Mouse (Mus musculus): ENCODE results near the gene Pemt. TPM values are rescaled to one million over a fixed set of nuclear protein-coding genes. Genes with fewer than 3 reads are reported as not detected.

The Pemt gene
- polyA plus RNA-seq, 1 experiment: 15.8 TPM

DNA sequence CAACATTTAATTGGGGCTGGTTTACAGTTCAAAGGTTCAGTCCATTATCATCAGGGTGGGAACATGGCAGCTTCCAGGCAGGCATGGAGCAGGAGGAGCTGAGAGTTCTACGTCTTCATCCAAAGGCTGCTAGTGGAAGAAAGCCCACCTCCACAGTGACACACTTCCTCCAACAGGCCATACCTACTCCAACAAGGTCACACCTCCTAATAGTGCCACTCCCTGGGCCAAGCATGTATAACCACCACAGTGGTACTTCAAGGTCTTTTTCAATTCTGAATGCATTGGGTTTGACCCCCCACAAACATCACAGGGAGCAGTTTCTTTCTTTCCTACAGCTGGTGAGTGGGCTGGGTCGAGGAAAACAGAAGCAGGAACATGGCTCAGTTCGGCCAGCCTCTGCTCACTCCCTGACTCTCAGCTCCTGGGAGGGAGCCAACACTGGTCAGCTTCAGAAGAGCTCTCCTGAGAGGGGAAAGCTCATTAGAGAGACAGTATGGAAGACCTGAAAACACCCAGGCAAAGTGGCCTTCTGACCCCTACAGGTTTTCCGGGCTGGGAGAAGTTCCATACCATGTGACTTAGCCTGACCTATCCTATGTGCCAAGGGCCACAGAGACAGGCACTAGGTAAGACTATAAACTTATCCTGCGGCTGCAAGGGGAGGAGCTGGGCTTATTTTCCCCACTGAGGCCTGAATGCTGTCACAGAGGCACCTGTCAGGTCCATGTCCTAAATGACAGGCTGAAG, 44.9 kb downstream of the Pemt start:
- Histone ChIP-seq H3K27me3 (ENCODE audit: control insufficient read depth, insufficient read depth, insufficient read length) (no peaks in the 10 kb centered on the region), H3K36me3 (ENCODE audit: control insufficient read depth, insufficient read depth) (no peaks in the 10 kb centered on the region), H3K4me2 (ENCODE audit: low read depth) (no peak overlapping the region), H3K79me2 (ENCODE audit: control insufficient read depth, insufficient read depth) (no peaks in the 10 kb centered on the region), H3K4me3 (no peak overlapping the region), H3ac (ENCODE audit: control insufficient read depth, insufficient read length) (no peak overlapping the region)
- TF ChIP-seq TCF12 (IDR thresholded peaks at IDR 0.05; ENCODE audit: insufficient read depth, poor library complexity, severe bottlenecking) (no peak), E2F4 (IDR thresholded peaks at IDR 0.05; ENCODE audit: insufficient read depth) (no peak), REST (IDR thresholded peaks at IDR 0.05; ENCODE audit: insufficient read depth, insufficient read length) (no peak), SRF (IDR thresholded peaks at IDR 0.05; ENCODE audit: control insufficient read depth, insufficient read length, low read depth) (no peak), MYOG (IDR thresholded peaks at IDR 0.05; ENCODE audit: control insufficient read depth in 1 of 3, insufficient read depth in 1 of 3, insufficient read length in 2 of 3, low read depth in 2 of 3) (no peak), POLR2AphosphoS2 (IDR thresholded peaks at IDR 0.05; ENCODE audit: insufficient read length, low read depth) (no peak), CEBPB (IDR thresholded peaks at IDR 0.05; ENCODE audit: insufficient read depth, poor library complexity, severe bottlenecking) (no peak), MYOD1 (IDR thresholded peaks at IDR 0.05; ENCODE audit: control insufficient read depth in 1 of 3, insufficient read length in 2 of 3, low read depth in 2 of 3) (no peak), TCF3 (IDR thresholded peaks at IDR 0.05; ENCODE audit: insufficient read length, low read depth) (no peak), USF1 (IDR thresholded peaks at IDR 0.05; ENCODE audit: low read depth) (no peak), POLR2A (IDR thresholded peaks at IDR 0.05; ENCODE audit: insufficient read length, low read depth) (no peak), MAX (IDR thresholded peaks at IDR 0.05; ENCODE audit: low read depth) (no peak)

DNA sequence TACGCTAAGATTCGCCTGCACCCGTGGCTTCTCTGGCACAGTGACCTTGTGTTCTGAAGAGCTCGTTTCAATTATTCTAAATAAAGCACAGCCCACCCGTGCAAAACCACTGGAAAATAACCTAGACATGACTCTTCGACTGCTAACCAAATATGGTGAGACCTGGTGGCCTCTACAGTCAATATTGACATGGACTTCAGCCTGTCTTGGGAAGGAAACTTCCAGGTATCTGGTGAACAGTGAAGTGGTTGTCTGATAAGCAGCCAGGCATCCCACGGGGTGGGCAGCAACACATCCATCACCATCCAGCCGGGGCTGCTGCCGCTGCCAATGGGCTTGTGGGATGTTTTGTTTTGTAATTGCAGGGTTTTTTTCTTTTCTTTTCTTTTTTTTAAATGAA, 52.0 kb downstream of the Pemt start:
- H3K36me3 ChIP-seq (ENCODE audit: control insufficient read depth, insufficient read depth): no peaks in the 10 kb centered on the region
- H3K4me3 ChIP-seq: no peak overlapping the region
- peaks cover 6% of the 10 kb centered on the region for H3K27me3 ChIP-seq (ENCODE audit: control insufficient read depth, insufficient read depth, insufficient read length)
- no peak overlapping the region for H3K4me2 ChIP-seq (ENCODE audit: low read depth)
- no peaks in the 10 kb centered on the region for H3K79me2 ChIP-seq (ENCODE audit: control insufficient read depth, insufficient read depth)
- no peak overlapping the region for H3ac ChIP-seq (ENCODE audit: control insufficient read depth, insufficient read length)
- TF ChIP-seq REST (IDR thresholded peaks at IDR 0.05; ENCODE audit: insufficient read depth, insufficient read length) (no peak), POLR2AphosphoS2 (IDR thresholded peaks at IDR 0.05; ENCODE audit: insufficient read length, low read depth) (no peak), POLR2A (IDR thresholded peaks at IDR 0.05; ENCODE audit: insufficient read length, low read depth) (no peak), E2F4 (IDR thresholded peaks at IDR 0.05; ENCODE audit: insufficient read depth) (no peak), CEBPB (IDR thresholded peaks at IDR 0.05; ENCODE audit: insufficient read depth, poor library complexity, severe bottlenecking) (no peak), MYOD1 (IDR thresholded peaks at IDR 0.05; ENCODE audit: control insufficient read depth in 1 of 3, insufficient read length in 2 of 3, low read depth in 2 of 3) (no peak), MAX (IDR thresholded peaks at IDR 0.05; ENCODE audit: low read depth) (no peak), MYOG (IDR thresholded peaks at IDR 0.05; ENCODE audit: control insufficient read depth in 1 of 3, insufficient read depth in 1 of 3, insufficient read length in 2 of 3, low read depth in 2 of 3) (no peak), TCF12 (IDR thresholded peaks at IDR 0.05; ENCODE audit: insufficient read depth, poor library complexity, severe bottlenecking) (no peak), SRF (IDR thresholded peaks at IDR 0.05; ENCODE audit: control insufficient read depth, insufficient read length, low read depth) (no peak), TCF3 (IDR thresholded peaks at IDR 0.05; ENCODE audit: insufficient read length, low read depth) (no peak), USF1 (IDR thresholded peaks at IDR 0.05; ENCODE audit: low read depth) (no peak)

DNA sequence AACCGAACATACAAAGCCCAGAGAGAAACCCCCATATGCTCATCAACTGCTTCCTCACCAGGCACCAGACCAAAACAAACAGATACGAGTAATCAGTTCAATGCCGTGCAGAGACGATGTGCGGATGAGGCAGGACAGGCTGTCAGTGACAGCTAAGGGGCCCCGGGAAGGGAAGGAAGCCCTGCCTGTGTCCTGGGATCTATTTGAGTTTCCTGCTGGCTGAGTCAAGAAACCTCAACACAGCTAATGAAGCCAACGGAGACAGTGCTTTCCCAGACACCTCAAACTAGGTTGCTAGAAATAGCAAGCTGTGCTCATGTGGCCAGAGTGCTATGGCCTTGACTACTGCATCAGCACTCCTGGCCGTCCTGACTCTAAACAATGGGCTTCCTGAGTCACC, 54.9 kb downstream of the Pemt start:
- Histone ChIP-seq H3K4me3 (no peak overlapping the region), H3K36me3 (ENCODE audit: control insufficient read depth, insufficient read depth) (no peaks in the 10 kb centered on the region), H3K79me2 (ENCODE audit: control insufficient read depth, insufficient read depth) (no peaks in the 10 kb centered on the region), H3K4me2 (ENCODE audit: low read depth) (no peak overlapping the region), H3ac (ENCODE audit: control insufficient read depth, insufficient read length) (no peak overlapping the region), H3K27me3 (ENCODE audit: control insufficient read depth, insufficient read depth, insufficient read length) (peaks cover 6% of the 10 kb centered on the region)
- TF ChIP-seq MYOG (IDR thresholded peaks at IDR 0.05; ENCODE audit: control insufficient read depth in 1 of 3, insufficient read depth in 1 of 3, insufficient read length in 2 of 3, low read depth in 2 of 3) (no peak), E2F4 (IDR thresholded peaks at IDR 0.05; ENCODE audit: insufficient read depth) (no peak), POLR2AphosphoS2 (IDR thresholded peaks at IDR 0.05; ENCODE audit: insufficient read length, low read depth) (no peak), SRF (IDR thresholded peaks at IDR 0.05; ENCODE audit: control insufficient read depth, insufficient read length, low read depth) (no peak), TCF3 (IDR thresholded peaks at IDR 0.05; ENCODE audit: insufficient read length, low read depth) (no peak), CEBPB (IDR thresholded peaks at IDR 0.05; ENCODE audit: insufficient read depth, poor library complexity, severe bottlenecking) (no peak), MAX (IDR thresholded peaks at IDR 0.05; ENCODE audit: low read depth) (no peak), REST (IDR thresholded peaks at IDR 0.05; ENCODE audit: insufficient read depth, insufficient read length) (no peak), TCF12 (IDR thresholded peaks at IDR 0.05; ENCODE audit: insufficient read depth, poor library complexity, severe bottlenecking) (no peak), POLR2A (IDR thresholded peaks at IDR 0.05; ENCODE audit: insufficient read length, low read depth) (no peak), USF1 (IDR thresholded peaks at IDR 0.05; ENCODE audit: low read depth) (no peak), MYOD1 (IDR thresholded peaks at IDR 0.05; ENCODE audit: control insufficient read depth in 1 of 3, insufficient read length in 2 of 3, low read depth in 2 of 3) (no peak)

DNA sequence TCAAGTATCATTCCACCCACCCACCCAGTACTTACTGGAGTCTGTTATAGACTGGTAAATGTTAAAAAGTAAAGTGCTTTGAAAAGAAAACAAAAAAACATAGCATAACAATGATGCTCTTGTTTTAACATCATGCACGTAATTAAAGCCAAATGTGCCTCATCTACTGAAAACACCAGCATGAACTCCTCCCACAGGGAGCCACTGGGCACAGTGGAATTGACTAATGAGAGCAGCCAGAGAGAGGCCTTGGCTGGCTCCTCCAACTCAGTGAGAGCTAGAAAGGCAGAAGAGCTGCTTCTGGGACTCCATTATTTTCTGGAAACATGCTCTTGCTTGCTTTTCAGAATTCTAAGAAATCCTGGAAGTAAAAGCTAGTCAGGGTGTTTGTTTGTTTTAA, 56.9 kb downstream of the Pemt start:
- no peak overlapping the region for H3K4me2 ChIP-seq (ENCODE audit: low read depth)
- no peak for TF ChIP-seq USF1 (IDR thresholded peaks at IDR 0.05; ENCODE audit: low read depth)
- no peak for TF ChIP-seq MAX (IDR thresholded peaks at IDR 0.05; ENCODE audit: low read depth)
- peaks cover 6% of the 10 kb centered on the region for H3K27me3 ChIP-seq (ENCODE audit: control insufficient read depth, insufficient read depth, insufficient read length)
- no peak overlapping the region for H3ac ChIP-seq (ENCODE audit: control insufficient read depth, insufficient read length)
- no peaks in the 10 kb centered on the region for H3K79me2 ChIP-seq (ENCODE audit: control insufficient read depth, insufficient read depth)
- no peak overlapping the region for H3K4me3 ChIP-seq
- no peaks in the 10 kb centered on the region for H3K36me3 ChIP-seq (ENCODE audit: control insufficient read depth, insufficient read depth)

DNA sequence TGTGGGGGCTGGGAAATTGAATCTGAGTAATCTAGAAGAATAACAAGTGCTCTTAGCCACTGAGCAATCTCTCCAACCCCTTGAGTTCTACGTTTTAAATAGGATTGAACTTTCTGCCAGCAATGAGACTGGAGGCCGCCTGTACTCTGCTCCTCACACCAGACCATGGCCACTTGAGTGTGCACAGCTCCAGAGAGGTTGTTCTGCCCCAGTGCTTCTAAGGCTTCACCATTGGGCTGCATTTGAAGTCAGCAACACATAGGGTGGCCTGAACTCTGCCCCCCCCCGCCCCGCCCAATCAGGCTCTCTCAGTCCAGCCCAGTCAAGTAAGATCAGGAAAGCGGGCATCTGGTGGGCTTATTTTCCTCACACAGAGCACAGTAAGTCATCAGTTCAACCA, 68.5 kb downstream of the Pemt start:
- Histone ChIP-seq H3K27me3 (ENCODE audit: control insufficient read depth, insufficient read depth, insufficient read length) (no peaks in the 10 kb centered on the region), H3K4me2 (ENCODE audit: low read depth) (no peak overlapping the region), H3K79me2 (ENCODE audit: control insufficient read depth, insufficient read depth) (no peaks in the 10 kb centered on the region), H3ac (ENCODE audit: control insufficient read depth, insufficient read length) (no peak overlapping the region), H3K4me3 (no peak overlapping the region), H3K36me3 (ENCODE audit: control insufficient read depth, insufficient read depth) (no peaks in the 10 kb centered on the region)
- TF ChIP-seq USF1 (IDR thresholded peaks at IDR 0.05; ENCODE audit: low read depth) (no peak), MYOG (IDR thresholded peaks at IDR 0.05; ENCODE audit: control insufficient read depth in 1 of 3, insufficient read depth in 1 of 3, insufficient read length in 2 of 3, low read depth in 2 of 3) (no peak), E2F4 (IDR thresholded peaks at IDR 0.05; ENCODE audit: insufficient read depth) (no peak), POLR2A (IDR thresholded peaks at IDR 0.05; ENCODE audit: insufficient read length, low read depth) (no peak), MAX (IDR thresholded peaks at IDR 0.05; ENCODE audit: low read depth) (no peak), SRF (IDR thresholded peaks at IDR 0.05; ENCODE audit: control insufficient read depth, insufficient read length, low read depth) (no peak), POLR2AphosphoS2 (IDR thresholded peaks at IDR 0.05; ENCODE audit: insufficient read length, low read depth) (no peak), REST (IDR thresholded peaks at IDR 0.05; ENCODE audit: insufficient read depth, insufficient read length) (no peak), CEBPB (IDR thresholded peaks at IDR 0.05; ENCODE audit: insufficient read depth, poor library complexity, severe bottlenecking) (no peak), MYOD1 (IDR thresholded peaks at IDR 0.05; ENCODE audit: control insufficient read depth in 1 of 3, insufficient read length in 2 of 3, low read depth in 2 of 3) (no peak), TCF3 (IDR thresholded peaks at IDR 0.05; ENCODE audit: insufficient read length, low read depth) (no peak), TCF12 (IDR thresholded peaks at IDR 0.05; ENCODE audit: insufficient read depth, poor library complexity, severe bottlenecking) (no peak)
